Mouse (Mus musculus): ENCODE measurements at regions not wholly inside any gene's neighbourhood (a gene's known extent, or its start where the extent isn't known, plus 50 kb on each side); places are given as distances from the start of the nearest gene placed in this dataset.

GRCm38 (mm10) chr8:49712371-49712770 is 868.6 kb upstream of the Tenm3 start:
- no peak for DNase-seq (ENCODE audit: low spot score)
- H3K4me3 ChIP-seq (ENCODE audit: low read depth, low read length) = no peak overlapping the region
- no peak for TF ChIP-seq EP300 (optimal IDR thresholded peaks at IDR 0.05)
- no peak for TF ChIP-seq CTCF (IDR thresholded peaks at IDR 0.05; ENCODE audit: low read depth)
- H3K27ac ChIP-seq (replicated peaks) = no peak overlapping the region
- 76% methylated on average over 2 of the region's 2 CpGs for WGBS
- H3K36me3 ChIP-seq (ENCODE audit: control insufficient read depth, insufficient read depth, low read length) = no peaks in the 10 kb centered on the region
- no peaks in the 10 kb centered on the region for H3K27me3 ChIP-seq (ENCODE audit: control insufficient read depth, insufficient read depth, low read length)
- H3K9me3 ChIP-seq (ENCODE audit: control insufficient read depth, low read length) = no peaks in the 10 kb centered on the region
- H3K9ac ChIP-seq (ENCODE audit: low read length) = no peak overlapping the region
- no peak overlapping the region for H3K4me2 ChIP-seq (replicated peaks; ENCODE audit: low read depth)
- H3K4me1 ChIP-seq (replicated peaks; ENCODE audit: control insufficient read depth, insufficient read depth) = no peaks in the 10 kb centered on the region
- ATAC-seq (ENCODE audit: low FRiP score, low TSS enrichment) = no peak

- no peaks in the 10 kb centered on the region for H3K27me3 ChIP-seq (ENCODE audit: control insufficient read depth, insufficient read depth, low read length)
- no peak overlapping the region for H3K27ac ChIP-seq (replicated peaks)
- no peaks in the 10 kb centered on the region for H3K9me3 ChIP-seq (ENCODE audit: control insufficient read depth, low read length)
- WGBS = 0% methylated on average over 1 of the region's 1 CpGs
- ATAC-seq (ENCODE audit: low FRiP score, low TSS enrichment) (no peak), DNase-seq (ENCODE audit: low spot score) (no peak)
- H3K4me2 ChIP-seq (replicated peaks; ENCODE audit: low read depth) = no peak overlapping the region
- H3K9ac ChIP-seq (ENCODE audit: low read length) = no peak overlapping the region
- H3K36me3 ChIP-seq (ENCODE audit: control insufficient read depth, insufficient read depth, low read length) = no peaks in the 10 kb centered on the region
- no peaks in the 10 kb centered on the region for H3K4me1 ChIP-seq (replicated peaks; ENCODE audit: control insufficient read depth, insufficient read depth)
- TF ChIP-seq EP300 (optimal IDR thresholded peaks at IDR 0.05) (no peak), CTCF (IDR thresholded peaks at IDR 0.05; ENCODE audit: low read depth) (peak; percentile 61)
- H3K4me3 ChIP-seq (ENCODE audit: low read depth, low read length) = no peak overlapping the region
Observed at GRCm38 (mm10) chr8:49708701-49709100, 865.0 kb upstream of the Tenm3 start.

DNA sequence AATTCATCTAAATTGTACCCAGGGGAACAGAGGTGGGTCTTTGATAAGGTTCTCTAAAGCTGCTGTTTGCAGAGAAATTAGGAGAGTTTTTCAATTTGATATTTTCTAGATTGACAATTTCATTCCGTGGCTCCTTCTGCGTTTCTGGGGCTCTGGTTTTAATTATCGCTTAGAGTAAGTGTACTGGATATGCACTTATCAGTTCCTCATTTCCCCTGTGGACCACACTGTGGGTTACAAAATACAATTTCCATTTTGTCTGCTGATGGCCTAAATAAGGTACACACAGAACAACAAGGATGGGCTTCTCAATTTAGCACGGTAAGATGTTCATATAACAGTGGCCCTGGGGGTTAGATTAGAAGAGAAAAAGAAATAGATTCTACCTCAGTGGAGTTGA is 855.3 kb upstream of the Tenm3 start:
- Histone ChIP-seq H3K27me3 (ENCODE audit: control insufficient read depth, insufficient read depth, low read length) (no peaks in the 10 kb centered on the region), H3K9ac (ENCODE audit: low read length) (no peak overlapping the region), H3K4me1 (replicated peaks; ENCODE audit: control insufficient read depth, insufficient read depth) (no peaks in the 10 kb centered on the region), H3K9me3 (ENCODE audit: control insufficient read depth, low read length) (no peaks in the 10 kb centered on the region), H3K4me3 (ENCODE audit: low read depth, low read length) (no peak overlapping the region), H3K27ac (replicated peaks) (no peak overlapping the region), H3K36me3 (ENCODE audit: control insufficient read depth, insufficient read depth, low read length) (no peaks in the 10 kb centered on the region), H3K4me2 (replicated peaks; ENCODE audit: low read depth) (no peak overlapping the region)
- no peak for DNase-seq (ENCODE audit: low spot score)
- no peak for ATAC-seq (ENCODE audit: low FRiP score, low TSS enrichment)
- TF ChIP-seq CTCF (IDR thresholded peaks at IDR 0.05; ENCODE audit: low read depth) = no peak
- TF ChIP-seq EP300 (optimal IDR thresholded peaks at IDR 0.05) = no peak
- WGBS = 89% methylated on average over 4 of the region's 4 CpGs

DNA sequence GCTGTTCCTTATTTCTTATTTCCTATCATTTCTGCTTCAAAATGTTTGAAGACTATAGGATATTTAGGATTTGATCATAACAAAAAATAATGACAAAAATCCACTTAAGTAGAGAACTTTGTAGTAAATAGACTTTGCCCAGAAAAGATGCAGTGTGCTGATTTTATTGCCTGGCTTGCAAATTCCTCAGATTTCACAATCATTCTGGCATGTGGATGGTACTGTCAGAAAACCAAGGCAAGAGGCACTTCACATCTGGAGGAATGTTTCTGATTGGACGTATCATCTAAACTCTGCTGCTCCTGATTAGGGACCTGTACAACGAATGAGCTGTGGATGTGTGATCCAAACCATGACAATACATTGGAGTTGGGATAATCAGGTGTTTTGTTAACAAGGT is 853.0 kb upstream of the Tenm3 start:
- no peaks in the 10 kb centered on the region for H3K27me3 ChIP-seq (ENCODE audit: control insufficient read depth, insufficient read depth, low read length)
- no peak overlapping the region for H3K27ac ChIP-seq (replicated peaks)
- no peak overlapping the region for H3K4me2 ChIP-seq (replicated peaks; ENCODE audit: low read depth)
- TF ChIP-seq CTCF (IDR thresholded peaks at IDR 0.05; ENCODE audit: low read depth) (no peak), EP300 (optimal IDR thresholded peaks at IDR 0.05) (no peak)
- H3K4me1 ChIP-seq (replicated peaks; ENCODE audit: control insufficient read depth, insufficient read depth) = no peaks in the 10 kb centered on the region
- H3K4me3 ChIP-seq (ENCODE audit: low read depth, low read length) = no peak overlapping the region
- DNase-seq (ENCODE audit: low spot score) (no peak), ATAC-seq (ENCODE audit: low FRiP score, low TSS enrichment) (no peak)
- H3K36me3 ChIP-seq (ENCODE audit: control insufficient read depth, insufficient read depth, low read length) = no peaks in the 10 kb centered on the region
- no peaks in the 10 kb centered on the region for H3K9me3 ChIP-seq (ENCODE audit: control insufficient read depth, low read length)
- whole genome bisulfite sequencing = 70% methylated on average over 2 of the region's 2 CpGs
- H3K9ac ChIP-seq (ENCODE audit: low read length) = no peak overlapping the region

All from stomach, postnatal 0 days (tissue).